Mouse (Mus musculus) ovary, adult 18-20 months (tissue): ENCODE measurements around the gene Map7.
A peak's percentile ranks its signal among the peaks of the same experiment; 100 is the strongest.

Experiments used
- DNase-seq: peaks from one replicate; pipeline ENCODE4 v3.0.0; 2022; ENCODE audit warnings: low spot score, mixed read lengths

Gene Map7

DNA sequence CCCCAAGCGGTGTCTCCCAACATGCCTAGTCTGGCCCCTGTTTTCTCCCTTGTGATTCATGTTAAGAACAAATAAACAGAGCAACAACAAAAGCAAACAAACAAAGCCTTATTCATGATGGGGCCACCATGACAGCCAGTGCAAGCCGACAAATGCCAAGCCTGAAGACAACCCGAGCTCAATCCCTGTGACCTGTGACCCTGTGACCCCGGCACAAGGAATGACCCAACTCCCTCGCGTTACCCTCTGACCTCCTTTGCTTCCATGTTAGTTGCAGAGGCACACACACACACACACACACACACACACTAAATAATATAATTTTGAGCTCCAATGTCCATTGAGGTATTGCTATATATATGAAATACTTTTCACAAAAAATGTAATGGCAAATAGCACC, 139.1 kb downstream of the Map7 start:
- DNase-seq, result no peak

GRCm38 (mm10) chr10:20290467-20290883, 142.2 kb downstream of the Map7 start:
- DNase-seq, result peak; percentile 38

GRCm38 (mm10) chr10:20295961-20296360, 147.7 kb downstream of the Map7 start:
- no peak for DNase-seq

DNA sequence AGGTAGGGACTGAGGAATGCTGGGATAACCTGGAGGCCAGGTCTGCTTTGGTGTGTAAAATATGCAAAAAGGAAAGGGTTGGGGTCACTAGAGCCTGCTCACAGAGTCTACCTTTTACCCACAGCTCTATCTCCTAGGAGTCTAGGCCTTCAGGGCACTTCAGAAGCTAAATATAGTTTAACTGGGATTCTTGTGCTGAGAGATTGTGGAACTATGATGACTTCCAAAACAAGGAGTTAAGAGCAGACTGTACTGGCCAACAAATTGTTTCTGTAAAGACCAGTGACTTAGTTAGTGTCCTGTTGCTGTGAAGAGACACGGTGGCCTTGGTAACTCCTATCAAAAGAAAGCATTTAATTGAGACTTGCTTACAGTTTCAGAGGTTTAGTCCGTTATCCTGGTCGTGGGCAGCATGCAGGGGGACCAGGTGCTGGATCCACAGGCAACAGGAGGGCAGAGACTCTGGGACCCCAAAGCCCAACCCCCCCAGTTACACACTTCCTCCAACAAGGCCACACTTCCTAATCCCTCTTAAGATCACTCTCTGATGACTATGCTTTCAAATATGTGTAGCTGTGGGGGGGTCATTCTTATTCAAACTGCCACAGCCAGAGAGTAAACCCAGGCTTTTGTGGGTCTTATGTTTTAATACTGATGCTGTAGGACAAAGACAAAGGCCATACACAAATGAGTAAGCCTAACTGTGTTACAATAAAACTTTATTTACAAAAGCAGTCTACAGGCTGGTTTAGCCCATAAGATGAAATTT, 150.1 kb downstream of the Map7 start:
- DNase-seq, result no peak

DNA sequence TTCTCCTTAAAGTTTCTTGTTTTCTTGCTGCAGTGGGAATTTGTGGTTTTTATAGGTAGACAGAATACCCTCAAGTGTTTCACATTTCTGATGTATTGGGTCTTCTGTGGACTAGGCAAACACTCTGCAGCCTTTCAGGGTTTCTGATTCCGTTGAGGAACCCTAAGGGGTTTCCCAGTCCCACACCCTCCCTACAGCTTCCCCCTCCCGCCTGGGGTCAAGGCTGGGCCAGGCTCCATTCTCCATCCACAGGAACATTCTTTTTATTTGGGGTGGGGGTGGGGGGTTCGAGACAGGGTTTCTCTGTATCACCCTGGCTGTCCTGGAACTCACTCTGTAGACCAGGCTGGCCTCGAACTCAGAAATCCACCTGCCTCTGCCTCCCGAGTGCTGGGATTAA, 150.8 kb downstream of the Map7 start:
- no peak for DNase-seq

GRCm38 (mm10) chr10:20310969-20311769, 162.9 kb downstream of the Map7 start:
- no peak for DNase-seq

DNA sequence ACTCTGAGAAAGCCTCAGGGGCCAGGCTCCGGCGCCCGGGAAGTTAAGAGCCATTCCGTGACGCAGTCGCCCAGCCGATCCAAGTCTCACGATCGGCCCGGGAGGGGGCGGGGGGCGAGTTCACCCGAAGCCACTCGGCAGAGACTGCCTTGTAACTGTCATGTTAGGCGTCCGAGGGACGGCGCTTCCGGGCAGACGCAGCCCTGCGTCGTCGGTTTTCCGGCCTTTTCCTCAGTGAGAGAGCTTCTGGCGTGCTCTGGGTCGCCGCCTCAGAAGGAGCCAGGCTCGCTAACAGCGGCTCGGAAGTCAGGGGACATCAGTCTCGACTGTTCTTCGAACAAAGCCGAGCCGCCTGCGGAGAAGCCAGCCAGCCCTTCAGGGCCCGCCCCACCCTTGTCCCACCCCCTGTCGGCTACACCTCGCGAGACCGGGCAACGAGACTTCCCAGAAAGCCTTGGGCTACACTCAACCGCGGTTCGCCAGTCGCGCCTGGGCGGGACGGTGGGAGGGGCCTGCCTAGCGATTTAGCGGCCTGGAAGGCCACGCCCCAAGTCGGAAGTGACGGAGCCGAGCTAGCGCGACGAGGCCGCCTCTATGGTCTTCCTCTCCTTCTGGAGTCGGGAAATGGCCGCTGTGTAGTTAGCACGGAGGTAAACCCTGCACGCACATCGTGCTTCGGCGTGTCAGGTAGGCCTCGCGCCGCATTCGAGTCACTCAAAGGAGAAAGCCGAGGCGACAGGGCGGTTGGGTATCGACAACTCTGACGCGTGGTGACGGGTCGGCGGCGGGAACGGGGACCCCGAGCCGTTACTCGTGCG, 163.9 kb downstream of the Map7 start, which contains the start of gene Bclaf1:
Bclaf1 (plus strand) TSS at position 552 of the 818 bp plus-strand sequence.
- DNase-seq, result peak; percentile 99

DNA sequence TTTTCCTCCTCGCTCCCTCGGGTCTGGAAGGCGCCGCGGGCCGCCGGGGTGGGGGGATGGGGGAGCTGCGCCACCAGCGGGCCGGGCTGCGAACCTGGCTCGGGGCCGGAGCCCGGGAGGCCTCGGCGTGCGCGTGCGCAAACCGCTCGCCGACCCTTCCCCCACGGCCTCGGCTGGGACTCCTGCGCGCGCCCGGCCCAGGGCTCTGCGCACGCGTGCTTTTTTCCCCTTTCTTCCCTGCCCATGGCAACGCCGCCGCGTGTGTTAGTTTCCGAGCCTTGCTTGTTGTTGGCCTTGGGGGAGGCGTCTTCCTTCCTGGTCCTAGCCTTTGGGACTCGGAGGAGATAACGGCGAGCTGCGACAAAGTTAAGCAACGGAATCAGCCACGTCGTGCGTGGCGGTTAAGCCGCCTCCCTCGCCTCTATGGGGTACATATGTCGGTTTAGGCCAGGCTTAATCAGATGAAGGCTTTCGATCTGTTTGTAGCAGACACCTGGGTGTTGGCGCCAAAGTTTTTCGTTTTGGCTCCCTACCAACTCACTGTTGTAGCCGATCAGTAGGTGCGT, 164.5 kb downstream of the Map7 start:
- peak; percentile 88 for DNase-seq

GRCm38 (mm10) chr10:20313447-20313846, 165.2 kb downstream of the Map7 start:
- DNase-seq, result no peak

DNA sequence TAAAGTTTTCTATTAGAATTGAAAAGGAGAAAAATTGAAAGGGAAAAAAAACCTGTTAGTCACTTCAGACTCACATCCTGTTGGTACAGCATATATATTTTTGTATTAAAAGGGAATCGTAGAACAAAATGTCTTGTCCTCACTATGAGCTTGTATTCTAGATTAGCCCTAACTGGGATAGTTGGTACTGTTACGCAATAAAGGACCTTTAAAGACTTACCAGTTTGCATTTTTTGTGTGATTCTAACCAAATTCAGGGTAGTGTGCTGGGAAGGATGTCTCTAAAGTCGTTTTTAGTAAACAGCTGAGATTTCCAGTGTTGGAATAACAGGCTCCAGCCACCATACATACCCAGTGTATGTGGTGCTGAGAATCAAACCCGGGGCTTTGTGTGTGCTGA, 165.7 kb downstream of the Map7 start:
- DNase-seq, result no peak

GRCm38 (mm10) chr10:20314797-20315196, 166.5 kb downstream of the Map7 start:
- DNase-seq, result no peak

DNA sequence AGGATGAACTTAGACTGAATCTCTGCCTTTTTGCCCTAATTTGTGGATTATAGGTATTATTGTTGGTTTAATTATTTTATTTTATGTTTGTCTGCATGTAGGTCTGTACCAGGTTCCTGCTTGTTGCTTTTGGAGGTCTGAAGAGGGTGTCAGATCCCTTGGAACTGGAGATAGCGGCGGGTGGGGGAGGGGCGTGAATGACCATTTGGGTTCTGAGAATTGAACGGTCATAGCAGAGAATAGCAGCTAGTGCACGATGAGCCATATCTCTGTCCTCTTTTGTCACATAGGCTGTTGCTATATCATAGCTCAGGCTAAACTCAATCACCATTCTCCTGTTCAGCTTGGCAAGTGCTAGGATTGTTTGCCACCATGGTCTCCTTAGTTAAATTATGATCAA, 169.2 kb downstream of the Map7 start:
- no peak for DNase-seq

GRCm38 (mm10) chr10:20326226-20326625, 178.0 kb downstream of the Map7 start:
- no peak for DNase-seq
